Mouse (Mus musculus): ENCODE measurements around the gene Sptbn2.
A peak's percentile ranks its signal among the peaks of the same experiment; 100 is the strongest.

The Sptbn2 gene

GRCm38 (mm10) chr19:4782891-4783290 is 71.9 kb downstream of the Sptbn2 start:
- DNase-seq (ENCODE audit: low spot score): no peak

DNA sequence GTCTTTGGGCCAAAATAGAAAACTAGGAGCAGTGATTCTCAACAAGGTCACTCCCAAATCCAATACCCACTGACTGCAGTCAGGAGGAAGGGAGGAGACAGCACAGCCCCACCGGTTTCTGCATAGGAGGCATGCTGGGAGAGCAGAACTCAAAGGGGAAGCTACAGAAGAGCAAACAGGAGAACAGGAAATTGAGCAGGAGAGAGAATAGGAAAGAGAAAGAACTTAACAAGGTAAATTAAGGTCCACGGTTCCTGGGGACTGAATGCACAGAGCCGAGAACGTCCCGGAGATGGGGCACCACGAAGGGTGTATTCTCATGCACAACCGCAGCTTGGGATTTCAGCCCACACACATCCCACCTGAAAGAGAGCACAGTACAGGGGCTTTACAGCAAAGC is 74.2 kb downstream of the Sptbn2 start:
- no peak for DNase-seq (ENCODE audit: low spot score)

- no peak for DNase-seq (ENCODE audit: low spot score)
Observed at GRCm38 (mm10) chr19:4786313-4786712, 75.3 kb downstream of the Sptbn2 start.

GRCm38 (mm10) chr19:4793281-4793830 is 82.4 kb downstream of the Sptbn2 start:
- no peak for DNase-seq (ENCODE audit: low spot score)

- peak; percentile 92 for DNase-seq (ENCODE audit: low spot score)
Observed at GRCm38 (mm10) chr19:4793831-4794422, 83.0 kb downstream of the Sptbn2 start, which contains the start of gene Rbm4. Gene Rbm4, minus strand, starts transcription at chr19:4793901.

- no peak for DNase-seq (ENCODE audit: low spot score)
Observed at GRCm38 (mm10) chr19:4795929-4796328, 85.0 kb downstream of the Sptbn2 start.

DNA sequence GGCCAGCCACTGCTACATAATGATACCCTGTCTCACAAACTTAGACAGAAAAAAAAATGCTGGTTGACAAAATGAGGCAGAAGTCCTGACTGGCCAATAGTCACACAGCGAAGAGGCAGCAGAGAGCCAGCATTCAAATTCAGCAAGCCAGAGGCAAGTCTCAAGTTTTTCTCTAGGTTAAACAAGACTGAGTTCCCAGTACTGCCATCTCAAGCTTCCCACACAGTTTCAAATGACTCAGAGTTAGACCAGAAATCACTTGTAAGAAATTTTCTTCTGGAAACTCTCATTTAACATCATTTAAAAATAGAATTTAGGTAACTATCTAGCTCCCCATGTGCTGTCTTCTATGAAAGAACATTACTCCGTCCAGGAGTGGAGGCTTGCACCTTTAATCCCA is 86.9 kb downstream of the Sptbn2 start:
- no peak for DNase-seq (ENCODE audit: low spot score)

- no peak for DNase-seq (ENCODE audit: low spot score)
Observed at GRCm38 (mm10) chr19:4799083-4799482, 88.1 kb downstream of the Sptbn2 start.

Measured in ovary, postnatal 14 days (tissue).